Mouse (Mus musculus) liver, postnatal 0 days (tissue): ENCODE measurements at regions not wholly inside any gene's neighbourhood (a gene's known extent, or its start where the extent isn't known, plus 50 kb on each side); places are given as distances from the start of the nearest gene placed in this dataset.

Experiments used
- CTCF ChIP-seq: sonication (generic); IDR thresholded peaks from 2 replicates; pipeline ENCODE4 v1.5.1; 2016; ENCODE audit warnings: antibody characterized with exemption, low read depth
- EP300 ChIP-seq: IDR thresholded peaks from 2 replicates; pipeline ENCODE4 v1.6.1; 2016; ENCODE audit warnings: antibody characterized with exemption, low read depth, mild to moderate bottlenecking

- TF ChIP-seq CTCF (no peak), EP300 (no peak)
These were observed 70.4 kb upstream of the Mef2a start for GRCm38 (mm10) chr7:67443001-67443555.
